Mouse (Mus musculus): ENCODE measurements around the gene Zfp607b.

The Zfp607b gene

GRCm38 (mm10) chr7:27673064-27673574 is 16.0 kb upstream of the Zfp607b start:
- POLR2A ChIA-PET, result interaction anchor here in 3 of 4 experiments (0.7 to 3.3 kb wide), 8 partner anchors 10 to 477 kb away, joined by 3 to 20 read pairs (median 4); partner anchors contain the start of genes BC024978 (in 1 of the 3), Snrpa (in 1 of the 3), Zfp607b (in 1 of the 3) and Zfp780b (in 1 of the 3)

GRCm38 (mm10) chr7:27673575-27674131 is 15.5 kb upstream of the Zfp607b start:
- ChIA-PET POLR2A (interaction anchor here in 3 of 4 experiments (0.7 to 3.3 kb wide), 12 partner anchors 10 to 478 kb away, joined by 3 to 20 read pairs (median 4); partner anchors contain the start of genes Zfp607b (in 2 of the 3), BC024978 (in 1 of the 3), Shkbp1 (in 1 of the 3) and Snrpa (in 1 of the 3)), CTCF (interaction anchor here in 3 of 4 experiments (0.5 to 1.8 kb wide), 3 partner anchors 18 to 265 kb away, joined by 4 to 8 read pairs (median 4); no protein-coding TSS in a partner anchor)

More at GRCm38 (mm10) chr7:27673064-27673574, 16.0 kb upstream of the Zfp607b start:
- CTCF ChIA-PET, result interaction anchor here in 1 of 4 experiments (0.5 kb wide), 1 partner anchor 18 kb away, joined by 4 read pairs; no protein-coding TSS in a partner anchor

- ChIA-PET CTCF (interaction anchor here in 3 of 4 experiments (0.5 to 1.8 kb wide), 4 partner anchors 20 to 365 kb away, joined by 3 to 8 read pairs (median 6); partner anchors contain the start of gene Ttc9b (in 1 of the 3)), POLR2A (interaction anchor here in 3 of 4 experiments (0.7 to 3.3 kb wide), 26 partner anchors 8 to 502 kb away, joined by 3 to 20 read pairs (median 4); partner anchors contain the start of genes Zfp607b (in 2 of the 3), Rab4b (in 1 of the 3), Shkbp1 (in 1 of the 3) and Zfp60 (in 1 of the 3))
Measured at GRCm38 (mm10) chr7:27674195-27674521, 15.0 kb upstream of the Zfp607b start.

- ChIA-PET CTCF (interaction anchor here (0.5 to 1.8 kb wide), 11 partner anchors 20 to 367 kb away, joined by 3 to 8 read pairs (median 4); partner anchors contain the start of gene Ttc9b (in 1 of the 4)), POLR2A (interaction anchor here (0.5 to 3.3 kb wide), 41 partner anchors 7 to 1136 kb away, joined by 3 to 20 read pairs (median 3); partner anchors contain the start of genes Zfp607b (in 2 of the 4), Psmc4 (in 1 of the 4), Rab4b (in 1 of the 4) and Shkbp1 (in 1 of the 4))
Measured at GRCm38 (mm10) chr7:27674522-27675221, 14.5 kb upstream of the Zfp607b start, which contains the start of gene Map3k10. Gene Map3k10, minus strand, starts transcription at chr7:27674598.

GRCm38 (mm10) chr7:27675222-27675612 is 13.9 kb upstream of the Zfp607b start:
- CTCF ChIA-PET, result interaction anchor here (0.6 to 1.8 kb wide), 7 partner anchors 21 to 343 kb away, joined by 3 to 8 read pairs (median 4); partner anchors contain the start of gene Ttc9b (in 1 of the 4)
- POLR2A ChIA-PET, result interaction anchor here (0.6 to 3.3 kb wide), 35 partner anchors 8 to 1135 kb away, joined by 3 to 20 read pairs (median 3); partner anchors contain the start of genes Zfp607b (in 2 of the 4), Psmc4 (in 1 of the 4), Rab4b (in 1 of the 4) and Sertad1 (in 1 of the 4)

- CTCF ChIA-PET, result no interaction called here
- POLR2A ChIA-PET, result interaction anchor here in 1 of 4 experiments (1.5 kb wide), 1 partner anchor 249 kb away, joined by 3 read pairs; no protein-coding TSS in a partner anchor
Measured at GRCm38 (mm10) chr7:27683218-27683617, 5.9 kb upstream of the Zfp607b start.

- POLR2A ChIA-PET, result interaction anchor here in 2 of 4 experiments (0.7 to 1.3 kb wide), 4 partner anchors 9 to 276 kb away, joined by 3 to 6 read pairs (median 4); partner anchors contain the start of gene Ttc9b (in 1 of the 2)
- CTCF ChIA-PET, result interaction anchor here in 3 of 4 experiments (0.6 to 1.5 kb wide), 8 partner anchors 30 to 397 kb away, joined by 3 to 9 read pairs (median 3); partner anchors contain the start of gene Ttc9b (in 1 of the 3)
Measured at GRCm38 (mm10) chr7:27685220-27685619, 3.9 kb upstream of the Zfp607b start.

- ChIA-PET POLR2A (interaction anchor here in 2 of 4 experiments (0.7 to 1.3 kb wide), 4 partner anchors 10 to 277 kb away, joined by 3 to 6 read pairs (median 4); partner anchors contain the start of gene Ttc9b (in 1 of the 2)), CTCF (interaction anchor here in 3 of 4 experiments (0.6 to 1.5 kb wide), 8 partner anchors 31 to 397 kb away, joined by 3 to 9 read pairs (median 3); partner anchors contain the start of gene Ttc9b (in 1 of the 3))
Measured at GRCm38 (mm10) chr7:27685681-27686080, 3.5 kb upstream of the Zfp607b start.

- POLR2A ChIA-PET, result no interaction called here
- CTCF ChIA-PET, result no interaction called here
Measured at GRCm38 (mm10) chr7:27687043-27687442, 2.1 kb upstream of the Zfp607b start.

GRCm38 (mm10) chr7:27687836-27688235 is 1.3 kb upstream of the Zfp607b start:
- POLR2A ChIA-PET, result interaction anchor here in 2 of 4 experiments (0.8 to 2.1 kb wide), 7 partner anchors 13 to 290 kb away, joined by 3 to 9 read pairs (median 4); partner anchors contain the start of genes Akt2 (in 1 of the 2) and Map3k10 (in 1 of the 2)

GRCm38 (mm10) chr7:27688246-27688788 is 823 bp upstream of the Zfp607b start:
- CTCF ChIA-PET, result interaction anchor here in 3 of 4 experiments (0.6 to 2.3 kb wide), 13 partner anchors 25 to 480 kb away, joined by 3 to 13 read pairs (median 4); partner anchors contain the start of genes Ttc9b (in 1 of the 3) and Zfp60 (in 1 of the 3)

More at GRCm38 (mm10) chr7:27687836-27688235, 1.3 kb upstream of the Zfp607b start:
- CTCF ChIA-PET, result interaction anchor here in 2 of 4 experiments (0.6 to 2.3 kb wide), 2 partner anchors 34 to 270 kb away, joined by 12 to 13 read pairs; partner anchors contain the start of gene Ttc9b (in 1 of the 2)

GRCm38 (mm10) chr7:27691076-27691475 is 1.9 kb downstream of the Zfp607b start:
- ChIA-PET CTCF (interaction anchor here in 3 of 4 experiments (0.5 to 1.3 kb wide), 9 partner anchors 10 to 409 kb away, joined by 3 to 11 read pairs (median 4); no protein-coding TSS in a partner anchor), POLR2A (interaction anchor here in 2 of 4 experiments (0.6 to 2.0 kb wide), 6 partner anchors 20 to 323 kb away, joined by 3 to 7 read pairs (median 4); partner anchors contain the start of genes Sertad1 (in 1 of the 2) and Zfp850 (in 1 of the 2))

More at GRCm38 (mm10) chr7:27688246-27688788, 823 bp upstream of the Zfp607b start:
- POLR2A ChIA-PET, result interaction anchor here in 3 of 4 experiments (0.8 to 2.3 kb wide), 28 partner anchors 10 to 663 kb away, joined by 3 to 20 read pairs (median 4); partner anchors contain the start of genes Map3k10 (in 3 of the 3), Zfp60 (in 3 of the 3), Sertad1 (in 2 of the 3) and Akt2 (in 1 of the 3)

- POLR2A ChIA-PET, result interaction anchor here in 3 of 4 experiments (0.6 to 1.0 kb wide), 5 partner anchors 8 to 301 kb away, joined by 3 to 7 read pairs (median 3); partner anchors contain the start of gene Zfp607b (in 1 of the 3)
Measured at GRCm38 (mm10) chr7:27696711-27697110, 7.6 kb downstream of the Zfp607b start.

GRCm38 (mm10) chr7:27710402-27710801 is 21.3 kb downstream of the Zfp607b start:
- ChIA-PET POLR2A (interaction anchor here in 2 of 4 experiments (0.5 to 1.1 kb wide), 3 partner anchors 10 to 21 kb away, joined by 3 to 6 read pairs (median 4); partner anchors contain the start of gene Zfp60 (in 1 of the 2)), CTCF (interaction anchor here in 2 of 4 experiments (0.6 to 0.8 kb wide), 4 partner anchors 21 to 980 kb away, joined by 3 to 4 read pairs (median 4); partner anchors contain the start of genes Zfp36 (in 1 of the 2) and Zfp607b (in 1 of the 2))

More at GRCm38 (mm10) chr7:27696711-27697110, 7.6 kb downstream of the Zfp607b start:
- CTCF ChIA-PET, result no interaction called here

- ChIA-PET POLR2A (interaction anchor here in 1 of 4 experiments (0.8 kb wide), 1 partner anchor 10 kb away, joined by 3 read pairs; no protein-coding TSS in a partner anchor), CTCF (interaction anchor here in 2 of 4 experiments (1.1 to 1.4 kb wide), 2 partner anchors 10 to 32 kb away, joined by 4 to 5 read pairs; partner anchors contain the start of gene Zfp60 (in 1 of the 2))
Measured at GRCm38 (mm10) chr7:27721951-27722350, 32.8 kb downstream of the Zfp607b start.

Data from embryonic stem cell, embryonic (primary cell).